Mouse (Mus musculus) frontal cortex, postnatal 10 days (tissue): ENCODE data around the gene Sec14l2.

Source experiments
- DNase-seq, 2 experiments: peaks; one replicate each; pipeline ENCODE4 v3.0.0; 2022; ENCODE audit warnings: low spot score in 2 of 2, mixed read lengths in 1 of 2

The Sec14l2 gene

DNA sequence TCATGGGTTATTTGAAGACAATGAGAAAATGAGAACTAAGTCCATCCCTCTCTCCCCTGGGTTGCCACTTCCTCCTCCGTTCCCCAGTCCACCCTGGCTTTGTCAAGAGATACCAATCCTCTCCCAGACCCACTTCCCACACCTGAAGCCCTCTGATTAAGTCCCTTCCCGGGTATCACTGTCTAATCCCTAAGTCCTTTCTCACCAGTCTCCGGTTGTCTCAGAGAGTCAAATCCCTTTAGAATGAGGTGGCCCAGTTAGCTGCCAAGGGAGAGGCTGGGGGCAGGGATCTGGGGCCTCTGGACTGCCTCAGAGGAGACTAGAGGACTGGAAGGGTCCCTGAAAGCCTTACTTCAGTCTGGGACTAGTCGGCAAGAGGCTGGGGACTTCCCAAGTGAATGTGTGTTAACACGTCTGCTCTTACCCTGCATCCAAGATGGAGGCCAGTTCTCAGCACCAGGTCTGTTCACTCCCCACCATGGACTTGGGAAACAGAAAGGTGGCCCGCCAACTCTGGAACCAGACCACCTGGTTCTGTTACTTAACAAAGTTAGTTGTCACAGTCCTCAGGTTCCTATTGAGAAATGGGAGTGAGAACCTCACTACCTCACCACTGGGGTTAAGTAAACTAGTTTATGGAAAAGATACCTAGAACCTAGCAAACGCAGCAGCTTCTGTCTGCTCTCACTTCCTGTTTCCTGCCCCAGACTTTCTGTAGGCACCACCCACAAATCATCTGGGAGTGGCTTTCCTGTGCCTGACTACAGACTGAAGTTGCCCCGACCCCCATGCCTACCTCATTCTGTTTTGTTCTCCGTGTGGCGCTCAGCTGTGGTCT, at the start of gene Sec14l2:
Gene Sec14l2 (minus strand): TSS at position 674 of the 838 bp plus-strand sequence.
- no peak for DNase-seq

DNA sequence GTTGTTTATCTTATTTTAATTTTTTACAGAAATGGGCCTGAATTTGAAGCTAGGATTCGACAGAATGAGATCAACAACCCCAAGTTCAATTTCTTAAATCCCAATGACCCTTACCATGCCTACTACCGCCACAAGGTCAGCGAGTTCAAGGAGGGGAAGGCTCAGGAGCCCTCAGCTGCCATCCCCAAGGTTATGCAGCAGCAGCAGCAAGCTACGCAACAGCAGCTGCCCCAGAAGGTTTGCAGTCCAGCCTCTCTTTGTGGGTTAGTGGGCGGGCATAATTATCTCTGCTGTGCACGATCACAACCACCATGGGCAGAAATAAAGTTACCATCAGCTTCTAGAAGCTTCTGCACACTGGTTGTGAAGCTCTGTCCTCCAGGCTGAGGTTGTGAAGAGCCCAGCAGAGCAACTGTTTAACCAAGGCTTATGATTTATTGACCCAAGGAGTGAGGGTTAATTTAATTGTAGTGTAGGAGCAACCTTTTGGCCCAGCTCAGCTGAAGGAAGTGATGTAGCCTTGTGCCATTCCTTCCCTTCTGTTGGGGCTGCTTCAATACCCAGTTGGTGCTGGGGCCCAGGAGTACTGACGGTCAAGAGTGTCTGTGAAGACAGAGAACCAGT, 43.4 kb upstream of the Sec14l2 start:
- DNase-seq: no peak

DNA sequence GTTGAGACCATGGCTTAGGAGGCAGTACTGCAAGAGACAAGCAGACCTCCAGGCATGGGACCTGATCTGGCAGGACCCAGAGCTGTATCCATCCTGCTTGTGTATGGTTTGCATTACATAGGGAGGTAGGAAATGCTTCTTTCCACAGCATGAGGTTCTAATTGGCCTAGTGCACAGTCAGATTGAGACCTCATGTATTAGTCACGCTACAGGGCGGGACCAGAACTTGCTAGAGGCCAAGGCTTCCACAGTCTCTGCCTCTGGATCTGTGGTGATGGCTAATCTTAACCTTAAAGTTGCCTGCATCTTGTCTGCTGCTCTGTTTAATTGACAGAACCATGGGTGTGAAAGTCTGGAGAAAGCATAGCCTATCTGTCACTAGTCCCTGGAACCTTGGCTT, 41.5 kb upstream of the Sec14l2 start:
- no peak for DNase-seq

DNA sequence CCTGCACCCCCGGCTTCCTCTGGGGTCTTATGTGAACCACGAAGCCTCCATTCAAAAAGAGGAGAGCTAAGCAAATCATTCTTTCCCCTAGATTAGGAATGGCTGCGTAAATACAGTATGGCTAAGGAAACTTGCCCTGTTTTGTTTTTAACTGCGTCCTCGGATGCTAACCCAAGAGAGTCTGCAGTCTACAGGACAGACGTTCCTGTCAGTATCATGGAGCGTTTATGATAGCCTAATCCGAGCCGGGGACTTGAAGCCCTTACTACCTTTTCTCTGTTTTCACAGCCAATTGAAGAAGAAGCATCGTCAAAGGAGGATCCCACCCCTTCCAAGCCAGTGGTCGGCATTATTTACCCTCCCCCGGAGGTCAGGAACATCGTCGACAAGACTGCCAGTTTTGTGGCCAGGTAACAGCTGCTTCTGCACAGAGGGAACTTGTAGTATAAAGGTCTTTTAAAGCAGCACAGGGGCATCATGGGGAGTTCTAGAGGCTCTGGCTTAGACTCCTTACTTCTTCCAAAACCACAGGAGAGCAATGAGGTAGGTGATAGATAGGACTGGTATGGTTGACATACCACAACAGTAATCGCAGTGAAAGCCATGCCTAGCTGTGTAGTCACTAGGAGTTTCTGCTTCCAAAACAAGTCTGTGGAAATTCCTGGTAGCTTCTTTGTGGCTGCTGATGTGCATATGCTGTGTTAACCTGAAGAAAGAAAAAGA, 37.7 kb upstream of the Sec14l2 start:
- no peak for DNase-seq

DNA sequence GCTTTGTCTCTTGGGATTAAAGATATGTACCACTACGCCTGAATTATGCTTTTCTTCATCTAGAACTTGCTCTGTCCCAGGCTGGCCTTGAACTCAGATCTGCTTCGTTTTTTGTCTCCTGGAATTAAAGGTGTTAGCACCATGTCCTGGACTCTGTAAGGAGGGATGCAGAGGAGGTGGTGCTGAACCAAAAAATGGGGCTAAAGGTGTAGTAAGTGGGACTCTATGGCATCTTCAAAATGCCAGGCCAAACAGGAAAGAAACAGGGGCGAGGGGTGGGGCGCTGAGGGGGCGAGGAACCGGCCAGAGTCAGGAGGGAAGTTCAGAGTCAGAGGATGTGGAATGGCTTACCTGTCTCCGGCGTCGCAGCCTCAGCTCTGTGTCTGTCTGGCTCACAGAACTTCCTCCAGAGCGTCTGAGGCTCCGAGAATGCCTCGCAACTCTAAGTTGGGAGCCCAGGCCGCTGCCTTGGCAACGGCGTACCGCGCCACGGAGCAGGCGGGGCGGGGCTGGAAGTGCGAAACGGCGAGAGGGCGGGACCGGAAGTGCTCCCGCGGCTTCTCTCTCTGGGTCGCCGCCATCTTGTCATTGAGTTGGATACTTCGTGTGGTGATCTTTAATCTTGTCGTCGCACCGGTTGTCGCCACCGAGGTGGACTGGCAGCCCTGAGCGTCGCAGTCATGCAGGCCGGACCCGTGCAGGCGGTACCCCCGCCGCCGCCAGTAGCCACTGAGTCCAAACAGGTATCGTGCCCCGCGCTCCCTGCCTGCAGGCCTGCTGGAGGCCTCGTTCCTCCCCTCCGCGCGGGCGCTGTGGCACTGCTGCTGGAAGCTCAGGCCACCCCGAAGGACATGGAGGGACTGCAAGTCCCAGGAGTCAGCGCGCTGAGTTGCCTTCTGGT, 36.8 kb upstream of the Sec14l2 start, which contains the start of the genes Ccdc157 and Sf3a1:
Gene Ccdc157 (minus strand): TSS at position 486 of the 901 bp plus-strand sequence.
Gene Sf3a1 (plus strand): TSS at position 543 of the 901 bp plus-strand sequence.
- DNase-seq: peak; percentile 88 to 93

DNA sequence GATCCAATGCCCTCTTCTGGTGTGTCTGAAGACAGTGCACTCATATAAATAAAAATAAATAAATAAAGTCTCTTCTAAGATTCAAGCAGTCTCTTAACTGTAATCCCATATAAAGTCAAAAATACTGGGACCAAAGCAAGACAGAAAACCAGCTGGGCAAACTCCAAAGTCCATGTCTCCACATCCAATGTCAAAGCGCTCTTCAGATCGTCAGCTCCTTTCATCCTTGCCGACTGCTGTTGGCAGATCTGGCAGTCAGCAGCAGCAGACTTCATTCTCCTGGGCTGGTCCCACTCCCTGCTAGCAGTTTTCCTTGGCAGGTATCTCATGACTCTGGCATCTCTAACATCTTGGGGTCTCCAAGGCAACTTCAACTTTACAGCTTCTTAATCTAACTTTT, 35.5 kb upstream of the Sec14l2 start:
- DNase-seq: no peak

DNA sequence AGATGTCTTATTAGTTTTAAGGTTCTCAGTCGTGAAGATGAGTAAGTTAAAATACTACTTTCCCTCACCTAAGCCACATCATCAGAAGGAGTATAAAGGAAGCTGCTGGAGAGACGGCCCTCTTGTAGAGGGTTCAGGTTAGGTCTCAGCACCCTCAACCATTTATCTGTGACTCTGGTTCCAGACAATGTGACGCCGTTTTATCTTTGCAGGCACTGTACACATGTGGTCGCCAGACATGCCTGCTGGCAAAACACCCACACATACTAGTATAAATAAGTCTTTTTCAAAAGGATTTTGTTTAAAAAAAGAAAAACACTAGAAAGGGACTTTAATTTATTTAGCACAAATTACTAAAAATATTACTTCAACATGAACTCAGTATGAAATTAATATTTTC, 32.4 kb upstream of the Sec14l2 start:
- no peak for DNase-seq

DNA sequence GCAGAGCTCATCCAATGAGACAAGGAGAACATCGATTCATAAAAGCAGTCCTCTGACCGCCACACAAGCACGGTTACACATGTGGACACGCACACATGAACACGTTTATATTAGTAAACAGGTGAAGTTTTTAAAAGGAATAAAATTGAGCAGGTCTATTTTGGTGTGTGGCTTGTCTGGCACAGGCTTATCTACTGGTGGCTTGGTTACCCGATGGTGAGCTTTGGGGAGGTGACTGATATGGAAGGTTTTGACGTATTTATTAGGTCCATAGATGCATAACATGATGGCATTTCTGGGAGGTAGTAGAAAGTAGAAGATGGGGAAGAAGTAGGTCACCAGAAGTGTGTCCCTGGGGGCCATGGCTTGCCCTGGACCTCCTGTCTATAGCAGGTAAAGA, 30.5 kb upstream of the Sec14l2 start:
- DNase-seq: no peak

DNA sequence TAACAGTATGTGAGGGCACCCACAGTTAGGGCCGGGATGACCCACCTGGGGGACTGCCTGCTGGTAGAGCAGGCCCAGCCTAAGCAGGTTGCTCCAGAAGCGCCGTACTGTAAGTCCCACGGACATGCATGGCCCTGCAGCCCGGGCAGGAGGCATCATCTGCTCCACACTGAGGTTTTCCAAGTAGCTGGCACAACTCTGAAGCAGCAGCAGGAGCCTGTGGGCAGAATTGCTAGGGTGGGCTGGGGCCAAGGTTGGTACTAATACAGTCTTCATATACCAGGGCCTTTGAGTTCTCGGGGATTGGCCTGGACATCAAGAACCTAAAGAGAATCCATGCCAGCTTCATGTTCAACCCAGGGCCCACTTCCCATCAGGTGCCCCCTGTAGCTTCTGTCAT, 26.7 kb upstream of the Sec14l2 start:
- DNase-seq: no peak

DNA sequence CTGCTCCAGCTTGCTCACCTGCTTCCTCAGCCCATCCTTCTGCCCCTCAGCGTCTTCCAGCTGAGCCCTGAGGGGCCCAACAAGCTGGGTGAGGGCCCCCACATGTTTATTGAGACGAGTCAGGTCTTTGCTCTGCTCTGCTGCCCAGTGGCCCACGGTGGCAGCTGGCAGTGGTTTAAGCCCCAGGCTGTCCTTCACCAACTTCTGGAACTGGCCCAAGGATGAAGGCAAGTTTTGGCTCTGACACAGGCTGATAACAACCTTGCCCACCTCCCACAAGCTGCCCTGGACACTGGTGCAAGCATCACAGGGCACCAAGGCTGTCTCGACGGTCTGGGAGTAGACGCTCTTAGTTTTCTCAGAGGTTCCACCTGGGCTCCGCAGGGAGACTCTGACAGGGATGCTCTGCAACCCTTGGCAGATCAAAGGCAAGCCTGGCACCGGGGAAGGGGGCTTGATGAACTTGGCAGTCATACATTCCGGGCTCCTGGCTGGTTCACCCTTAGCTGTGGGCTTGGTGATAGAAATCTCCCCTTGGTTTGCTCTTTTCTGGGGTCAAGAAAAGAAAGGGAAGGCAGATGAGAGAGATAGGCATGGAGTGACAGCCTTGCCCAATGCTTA, 25.4 kb upstream of the Sec14l2 start:
- DNase-seq: no peak

DNA sequence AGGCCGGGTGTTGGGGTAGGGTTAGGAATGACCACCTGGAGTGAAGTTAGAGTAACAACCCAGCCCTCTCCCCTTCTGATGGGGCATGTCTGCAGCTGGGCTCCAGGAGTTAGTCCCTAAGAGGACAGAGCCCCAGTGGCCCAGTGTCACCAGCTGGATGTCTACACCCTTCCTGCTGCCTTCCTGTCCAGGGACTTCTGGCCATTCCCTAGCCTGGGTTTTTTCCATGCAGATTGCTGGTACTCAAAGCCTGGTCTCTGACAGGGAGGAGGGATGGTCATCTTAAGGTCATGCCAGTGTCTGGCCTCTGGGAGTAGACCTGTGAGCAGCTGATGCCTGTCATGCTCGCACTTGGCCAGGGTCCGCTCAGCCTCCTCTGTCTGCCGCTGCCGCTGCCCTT, 24.9 kb upstream of the Sec14l2 start:
- DNase-seq: no peak

DNA sequence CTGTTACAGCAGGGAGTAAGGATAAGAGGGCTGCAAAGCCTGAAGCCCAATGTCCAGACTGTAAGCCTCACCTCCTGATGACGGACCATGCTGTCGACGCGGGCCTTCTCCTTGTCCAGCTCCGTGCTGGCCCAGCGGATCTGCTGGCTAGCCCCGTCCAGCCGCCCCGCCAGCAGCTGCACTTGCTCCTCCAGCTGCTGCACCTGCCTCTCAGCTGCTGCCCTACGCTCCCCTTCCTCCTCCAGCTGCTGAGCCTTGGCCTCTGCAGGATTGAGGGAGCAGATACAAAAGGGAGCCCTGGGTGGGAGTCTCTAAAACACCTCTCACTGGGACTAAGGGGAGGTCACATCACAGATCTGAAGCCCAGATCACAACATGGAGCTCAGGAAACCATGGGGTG, 23.9 kb upstream of the Sec14l2 start:
- no peak for DNase-seq

DNA sequence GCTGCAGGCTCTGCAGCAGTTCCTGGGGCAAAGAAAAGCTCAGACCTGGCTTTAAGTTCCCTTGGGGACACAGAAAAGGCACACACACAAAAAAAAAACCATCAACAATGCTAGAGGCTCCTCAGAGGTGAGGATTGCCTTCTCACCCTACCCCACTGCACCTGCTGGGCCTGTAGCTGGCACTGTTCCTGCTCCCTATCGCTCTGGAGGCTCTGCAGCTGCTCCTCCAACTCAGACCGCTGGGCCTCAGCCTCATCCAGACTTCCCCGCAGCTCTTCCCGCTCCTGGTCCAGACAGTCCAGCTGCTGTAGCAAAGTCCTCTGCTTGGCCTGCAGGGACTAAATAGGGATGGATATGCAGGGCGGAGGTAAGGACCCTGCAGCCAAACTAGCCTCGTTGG, 23.2 kb upstream of the Sec14l2 start:
- no peak for DNase-seq

DNA sequence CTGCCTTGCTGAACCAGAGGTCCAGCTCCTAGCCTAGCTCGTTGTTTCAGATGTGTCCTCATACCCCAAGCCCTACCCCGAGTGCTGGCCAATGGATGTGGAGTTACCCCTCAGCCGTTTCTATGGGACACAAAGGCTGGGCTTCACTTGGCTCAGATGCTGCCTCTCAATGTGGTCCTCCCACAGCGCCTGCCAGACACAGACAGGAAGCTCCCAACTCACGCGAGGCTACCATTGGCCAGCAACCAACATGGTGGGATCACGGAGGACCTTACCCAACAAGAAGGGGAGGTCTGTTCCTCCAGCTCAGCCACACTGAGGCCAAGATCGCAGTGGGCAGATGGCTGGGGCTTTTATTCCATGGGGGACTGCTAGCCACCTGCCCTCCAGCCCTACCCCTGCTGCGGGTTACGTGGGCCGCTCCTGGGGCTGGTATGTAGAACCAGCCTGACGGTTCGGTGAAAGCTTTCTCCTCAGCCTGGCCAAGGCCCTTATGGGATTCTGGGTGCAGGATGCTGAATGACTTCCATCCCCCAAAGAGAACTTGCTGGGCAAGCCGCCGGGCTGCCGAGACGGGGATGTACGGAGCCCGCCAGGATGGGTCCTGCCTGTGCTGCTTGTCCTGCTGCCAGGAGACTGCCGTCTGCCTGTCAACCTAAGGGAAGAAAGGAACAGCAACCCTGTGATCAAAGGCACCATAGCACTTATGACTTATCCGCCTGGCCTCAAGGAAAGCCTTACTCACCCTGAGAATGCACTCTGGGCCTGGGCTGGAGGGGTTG, 20.3 kb upstream of the Sec14l2 start:
- DNase-seq: no peak

DNA sequence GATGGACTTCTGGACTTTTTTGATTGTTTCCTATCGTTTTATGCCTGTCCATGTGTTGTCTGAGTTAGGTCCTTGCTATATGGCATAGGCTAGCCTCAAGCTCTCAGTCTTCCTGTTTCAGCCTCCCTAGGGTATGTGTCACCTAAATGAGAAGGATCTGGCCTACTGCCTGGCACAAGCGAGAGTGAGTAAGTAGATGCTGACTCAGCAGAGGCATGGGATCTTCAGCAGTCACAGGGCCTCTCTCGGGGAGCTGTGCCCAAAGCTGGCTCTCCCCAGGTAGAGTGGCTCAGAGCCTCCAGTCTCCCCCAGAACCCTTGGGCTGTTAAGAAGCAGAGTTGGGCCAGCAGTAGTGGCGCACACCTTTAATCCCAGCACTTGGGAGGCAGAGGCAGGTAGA, 19.1 kb upstream of the Sec14l2 start:
- DNase-seq: no peak

DNA sequence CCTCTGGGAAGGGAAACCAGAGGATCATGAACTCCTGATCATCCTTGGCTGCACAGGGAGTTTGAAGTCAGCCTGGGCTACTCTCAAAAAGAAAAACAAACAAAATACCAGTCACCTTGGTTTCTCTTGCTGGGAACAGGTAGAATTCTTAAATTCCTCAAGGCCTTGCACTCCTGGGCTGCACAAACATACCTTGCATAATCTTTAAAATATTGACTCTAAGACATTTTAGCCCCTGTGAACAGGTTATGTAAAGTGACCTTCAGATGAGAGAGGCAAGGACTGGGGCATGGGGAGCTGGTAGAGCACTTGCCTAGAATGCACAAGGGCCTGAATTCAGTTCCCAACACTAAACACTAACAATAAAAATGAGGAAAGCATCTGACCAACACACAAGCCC, 18.3 kb upstream of the Sec14l2 start:
- DNase-seq: no peak

DNA sequence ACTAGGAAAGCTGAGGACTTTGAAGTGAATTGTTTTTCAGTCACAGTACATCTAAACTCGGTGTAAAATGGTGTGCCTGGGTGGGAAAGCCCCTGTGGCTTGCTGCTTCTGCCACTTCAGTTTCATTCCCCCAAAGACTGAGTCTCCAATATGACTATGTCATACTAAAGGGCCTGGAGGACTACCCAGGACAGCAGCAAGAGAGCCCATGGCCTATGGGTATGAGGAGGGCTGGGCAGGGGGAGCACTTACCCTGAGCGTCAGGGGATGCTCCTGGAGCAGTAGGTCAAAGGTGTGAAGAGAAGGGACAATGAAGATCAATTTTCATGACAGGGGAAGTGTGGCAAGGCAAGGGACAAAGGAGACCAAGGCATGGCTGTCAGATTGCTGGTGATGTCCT, 15.7 kb upstream of the Sec14l2 start:
- no peak for DNase-seq

DNA sequence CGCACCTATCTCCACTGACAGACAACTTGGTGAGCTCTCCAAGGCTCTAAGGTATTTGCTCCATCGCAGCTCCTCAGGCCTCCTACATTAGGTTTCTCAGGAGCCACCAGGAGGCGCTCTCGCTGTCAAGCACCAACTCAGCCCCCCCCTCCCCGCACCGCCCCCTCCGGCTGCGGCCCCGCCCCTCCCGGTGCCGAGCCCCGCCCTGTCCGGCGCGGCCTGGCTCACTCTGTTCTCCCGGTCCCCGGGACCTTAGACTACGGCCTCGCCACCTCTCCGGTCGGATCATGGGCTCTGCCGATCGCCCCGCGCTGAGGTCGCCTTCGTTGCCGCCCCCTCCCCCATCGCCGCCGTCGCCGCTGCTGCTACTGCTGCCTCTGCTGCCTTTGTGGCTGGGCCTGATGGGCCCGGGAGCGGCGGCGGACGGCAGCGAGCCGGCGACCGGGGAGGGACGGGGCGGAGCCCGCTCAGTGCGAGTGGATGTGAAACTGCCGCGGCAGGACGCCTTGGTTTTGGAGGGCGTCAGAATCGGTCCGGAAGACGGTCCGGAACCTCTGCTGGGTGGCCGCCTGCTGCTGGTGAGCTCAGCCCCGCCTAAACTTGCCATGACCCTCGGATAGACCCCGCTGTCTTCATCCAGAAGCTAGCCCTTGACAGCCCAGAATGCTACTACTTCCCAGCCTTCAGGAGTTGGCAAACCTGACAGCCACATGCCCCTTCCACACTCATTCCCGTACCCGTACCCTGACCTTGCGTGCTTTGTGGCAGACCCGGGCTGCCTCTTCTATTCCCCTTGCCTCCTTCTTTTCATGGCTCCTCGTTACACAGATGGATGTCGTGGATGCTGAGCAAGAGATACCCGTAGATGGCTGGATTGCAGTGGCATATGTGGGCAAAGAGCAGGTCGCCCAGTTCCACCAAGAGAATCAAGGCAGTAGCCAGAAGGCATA, 12.0 kb upstream of the Sec14l2 start, which contains the start of gene Rnf215:
Gene Rnf215 (plus strand): TSS at position 217 of the 950 bp plus-strand sequence.
- peak; percentile 57 to 86 for DNase-seq

DNA sequence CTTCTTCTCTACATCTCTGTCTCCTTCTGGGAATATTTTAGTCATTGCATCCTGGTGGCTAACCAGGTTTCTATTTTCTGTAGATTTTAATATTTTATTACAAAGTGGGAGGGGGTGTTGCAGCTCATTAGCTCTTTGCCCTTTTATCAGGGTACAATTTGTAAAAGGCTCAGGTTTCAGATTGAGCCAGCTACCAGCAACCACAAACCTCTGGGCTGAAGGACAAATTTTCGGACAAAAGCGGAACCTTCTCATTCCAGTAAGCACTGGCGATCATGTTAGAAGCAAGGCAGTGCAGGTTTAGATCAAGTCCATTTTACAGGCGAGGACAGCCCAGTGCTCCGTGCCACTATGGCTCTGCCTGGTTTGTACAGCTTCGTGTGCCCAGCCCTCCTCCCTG, 11.2 kb upstream of the Sec14l2 start:
- no peak for DNase-seq
